Mouse (Mus musculus) embryonic facial prominence, embryonic 13.5 days (tissue): ENCODE measurements around the gene Fbxo3. TPM values are rescaled to one million over a fixed set of nuclear protein-coding genes. Genes with fewer than 3 reads are reported as not detected.
"Not testable (repeated sequence)": the region's sequence is repeated elsewhere in the genome, so short reads cannot be mapped to it uniquely, and the experiment has no call there.

Experiments
- ATAC-seq: fragments of 200-750 bp; cut with Nextera tagmentation; 2 replicates; pipeline ENCODE4 v1.8.0; 2017; ENCODE audit warnings: low read depth; ENCODE audit not compliant: insufficient number of reproducible peaks, insufficient read depth, low FRiP score, low TSS enrichment
- H3K27ac ChIP-seq: fragments of 300-500 bp; sonication (generic); 2 replicates; pipeline ENCODE4 v1.5.1; 2015; ENCODE audit warnings: moderate library complexity, mild to moderate bottlenecking, inconsistent platforms
- H3K27me3 ChIP-seq: fragments of 300-500 bp; sonication (generic); 2 replicates; pipeline ENCODE4 v1.6.1; 2015; ENCODE audit warnings: mild to moderate bottlenecking, inconsistent platforms
- H3K36me3 ChIP-seq: fragments of 300-500 bp; sonication (generic); 2 replicates; pipeline ENCODE4 v1.6.1; 2015; ENCODE audit warnings: mild to moderate bottlenecking, inconsistent platforms
- H3K4me1 ChIP-seq: fragments of 300-500 bp; sonication (generic); 2 replicates; pipeline ENCODE4 v1.6.1; 2015; ENCODE audit warnings: inconsistent platforms
- H3K4me2 ChIP-seq: fragments of 300-500 bp; sonication (generic); 2 replicates; pipeline ENCODE4 v1.6.1; 2015; ENCODE audit warnings: moderate library complexity, mild to moderate bottlenecking, inconsistent platforms
- H3K4me3 ChIP-seq: fragments of 300-500 bp; sonication (generic); 2 replicates; pipeline ENCODE4 v1.5.1; 2015; ENCODE audit warnings: mild to moderate bottlenecking, inconsistent platforms
- H3K9ac ChIP-seq: fragments of 300-500 bp; sonication (generic); 2 replicates; pipeline ENCODE4 v1.6.1; 2015; ENCODE audit warnings: mild to moderate bottlenecking, inconsistent platforms
- H3K9me3 ChIP-seq: fragments of 300-500 bp; sonication (generic); 2 replicates; pipeline ENCODE4 v1.6.1; 2016; ENCODE audit warnings: inconsistent platforms
- WGBS: fragments of 180-500 bp; shearing (Covaris S2); methylation state at CpG from one replicate; pipeline ENCODE4 v1.1.7; 2015; ENCODE audit warnings: mixed read lengths; 5-methylcytosine and 5-hydroxymethylcytosine counted together
- polyA plus RNA-seq: library from polyadenylated mRNA; unstranded; fragments of >200 nt; fragmentation: Nextera tagmentation; extraction: Ambion mirVana; gene quantifications from 2 replicates; pipeline ENCODE4 v1.2.1, GENCODE M21; 2015

Fbxo3 gene
- polyA plus RNA-seq, 1 experiment from 2014 or later: 54.3 TPM

DNA sequence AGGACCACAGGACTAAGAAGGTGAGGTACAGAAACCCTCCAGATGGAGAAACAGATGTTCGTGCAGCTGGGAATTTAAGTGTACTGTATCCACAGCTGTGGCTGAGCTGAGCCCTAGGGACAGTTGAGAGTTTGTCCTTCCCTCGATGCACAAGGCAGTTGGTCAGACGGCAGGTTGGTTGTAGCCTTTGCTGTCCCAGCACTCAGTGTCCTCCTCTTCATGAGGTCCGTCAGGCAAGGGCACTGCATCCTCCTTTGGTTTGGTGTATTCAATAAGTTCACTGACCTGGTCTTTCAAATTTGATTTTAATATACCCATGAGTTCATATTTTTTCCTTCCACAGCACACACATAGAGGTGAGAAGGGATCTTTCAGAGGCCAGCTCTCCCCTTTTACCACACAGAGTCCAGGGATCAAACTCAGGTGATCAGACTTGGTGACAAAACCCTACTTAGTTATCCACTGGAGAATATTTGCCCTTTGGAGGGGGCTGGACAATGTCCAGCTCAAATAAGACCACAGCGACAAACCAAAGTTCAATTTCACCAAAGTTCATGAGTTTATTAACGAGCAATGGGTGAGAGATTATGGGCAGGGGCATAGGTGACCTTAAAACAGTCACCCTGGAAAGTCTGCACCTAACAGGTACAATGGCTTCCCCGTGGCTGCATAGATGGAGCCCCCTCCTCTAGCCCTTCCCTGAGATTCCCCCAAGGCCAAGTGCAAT lies 19.6 kb upstream of the Fbxo3 start:
- H3K36me3 ChIP-seq: no peaks in the 10 kb centered on the region
- no peak overlapping the region for H3K27ac ChIP-seq
- H3K27me3 ChIP-seq: no peaks in the 10 kb centered on the region; the same call in 1 of the 2 replicates
- no peaks in the 10 kb centered on the region for H3K9me3 ChIP-seq
- no peak overlapping the region for H3K4me2 ChIP-seq
- H3K4me1 ChIP-seq: no peaks in the 10 kb centered on the region
- no peak for ATAC-seq
- H3K9ac ChIP-seq: no peak overlapping the region
- 76% methylated on average over 7 of the region's 7 CpGs for WGBS
- H3K4me3 ChIP-seq: no peak overlapping the region

DNA sequence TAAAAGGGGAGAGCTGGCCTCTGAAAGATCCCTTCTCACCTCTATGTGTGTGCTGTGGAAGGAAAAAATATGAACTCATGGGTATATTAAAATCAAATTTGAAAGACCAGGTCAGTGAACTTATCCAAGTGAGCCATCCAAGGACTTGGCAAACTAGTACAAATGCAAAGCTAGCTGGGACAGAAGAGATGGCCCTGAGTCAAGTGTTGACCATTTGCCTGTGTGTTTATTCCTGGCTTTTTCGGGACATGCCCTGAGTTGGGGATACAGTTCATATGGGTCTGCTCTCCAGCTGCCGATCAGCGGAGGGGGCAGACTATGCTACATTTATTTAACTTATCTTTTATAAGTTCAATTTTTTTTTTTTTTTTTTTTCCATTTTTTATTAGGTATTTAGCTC lies 18.7 kb upstream of the Fbxo3 start:
- not testable (repeated sequence) for H3K36me3 ChIP-seq, H3K4me1 ChIP-seq, H3K4me3 ChIP-seq, H3K9me3 ChIP-seq, H3K27me3 ChIP-seq, H3K4me2 ChIP-seq, H3K9ac ChIP-seq, H3K27ac ChIP-seq, ATAC-seq
- WGBS: 91% methylated on average over 3 of the region's 3 CpGs

- Histone ChIP-seq H3K9me3 (no peaks in the 10 kb centered on the region), H3K4me3 (no peak overlapping the region)
- WGBS: 72% methylated on average over 7 of the region's 7 CpGs
These were observed 4.4 kb upstream of the Fbxo3 start for GRCm38 (mm10) chr2:104023096-104023495.

GRCm38 (mm10) chr2:104024656-104025055 lies 2.9 kb upstream of the Fbxo3 start:
- no peaks in the 10 kb centered on the region for H3K27me3 ChIP-seq
- H3K4me2 ChIP-seq: no peak overlapping the region
- no peaks in the 10 kb centered on the region for H3K9me3 ChIP-seq
- 89% methylated on average over 4 of the region's 4 CpGs for WGBS
- H3K9ac ChIP-seq: no peak overlapping the region
- H3K4me1 ChIP-seq: peaks cover 11% of the 10 kb centered on the region
- H3K36me3 ChIP-seq: no peaks in the 10 kb centered on the region
- ATAC-seq: no peak
- H3K27ac ChIP-seq: no peak overlapping the region
- no peak overlapping the region for H3K4me3 ChIP-seq

More at GRCm38 (mm10) chr2:104023096-104023495, 4.4 kb upstream of the Fbxo3 start:
- Histone ChIP-seq H3K36me3 (no peaks in the 10 kb centered on the region), H3K4me2 (no peak overlapping the region), H3K4me1 (no peaks in the 10 kb centered on the region), H3K27ac (no peak overlapping the region), H3K27me3 (no peaks in the 10 kb centered on the region), H3K9ac (no peak overlapping the region)
- ATAC-seq: no peak

DNA sequence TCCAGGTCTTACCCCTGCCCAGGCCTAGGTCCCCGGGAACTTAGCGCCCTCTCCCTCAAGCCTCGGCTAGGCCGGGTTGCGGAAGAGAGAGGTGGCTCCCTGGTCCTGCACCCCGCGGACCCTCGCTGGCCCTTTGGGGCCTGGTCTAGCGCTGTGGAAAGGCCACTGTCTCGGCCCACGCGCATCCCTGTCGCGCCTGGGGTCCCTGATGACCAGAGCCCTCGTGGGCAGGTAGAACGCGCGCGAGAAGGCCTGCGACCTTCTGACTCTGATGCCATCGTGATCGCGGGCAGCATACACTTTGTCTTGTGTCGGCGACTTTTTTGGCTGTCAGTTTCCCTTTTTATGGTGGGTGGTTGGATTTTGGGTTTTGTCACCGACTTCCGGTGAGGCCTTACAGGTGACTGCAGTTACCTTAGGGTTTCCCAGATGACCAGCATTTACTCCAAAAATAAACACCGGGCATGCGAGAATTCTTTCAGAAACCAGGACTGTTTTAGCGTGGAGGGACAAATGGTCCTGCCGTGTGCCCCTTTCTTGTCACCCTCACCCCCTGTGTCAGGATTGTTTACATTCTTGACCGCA lies 710 bp downstream of the Fbxo3 start, which contains the start of gene 4931422A03Rik:
4931422A03Rik (minus strand) TSS at position 223 of the 585 bp plus-strand sequence.
- H3K27ac ChIP-seq: peak within 1 kb of the TSS; percentile 39; the same call in 1 of the 2 replicates
- H3K9ac ChIP-seq: peak within 1 kb of the TSS; percentile 98
- H3K36me3 ChIP-seq: peaks cover 9% of the 10 kb centered on the region
- H3K27me3 ChIP-seq: no peaks in the 10 kb centered on the region
- ATAC-seq: peak; percentile 63
- H3K4me2 ChIP-seq: peak within 1 kb of the TSS; percentile 70
- H3K9me3 ChIP-seq: no peaks in the 10 kb centered on the region
- peak within 1 kb of the TSS; percentile 98 for H3K4me3 ChIP-seq
- 2% methylated on average over 32 of the region's 32 CpGs for WGBS
- peaks cover 14% of the 10 kb centered on the region for H3K4me1 ChIP-seq

- 79% methylated on average over 2 of the region's 2 CpGs for WGBS
- Histone ChIP-seq H3K27ac (no peak overlapping the region), H3K4me3 (peak overlapping the region; percentile 98), H3K27me3 (no peaks in the 10 kb centered on the region), H3K4me2 (peak overlapping the region; percentile 70), H3K9me3 (no peaks in the 10 kb centered on the region), H3K9ac (peak overlapping the region; percentile 98; the same call in 1 of the 2 replicates), H3K36me3 (peaks cover 10% of the 10 kb centered on the region), H3K4me1 (peaks cover 14% of the 10 kb centered on the region)
- no peak for ATAC-seq
These were observed 1.6 kb downstream of the Fbxo3 start for GRCm38 (mm10) chr2:104029074-104029473.

DNA sequence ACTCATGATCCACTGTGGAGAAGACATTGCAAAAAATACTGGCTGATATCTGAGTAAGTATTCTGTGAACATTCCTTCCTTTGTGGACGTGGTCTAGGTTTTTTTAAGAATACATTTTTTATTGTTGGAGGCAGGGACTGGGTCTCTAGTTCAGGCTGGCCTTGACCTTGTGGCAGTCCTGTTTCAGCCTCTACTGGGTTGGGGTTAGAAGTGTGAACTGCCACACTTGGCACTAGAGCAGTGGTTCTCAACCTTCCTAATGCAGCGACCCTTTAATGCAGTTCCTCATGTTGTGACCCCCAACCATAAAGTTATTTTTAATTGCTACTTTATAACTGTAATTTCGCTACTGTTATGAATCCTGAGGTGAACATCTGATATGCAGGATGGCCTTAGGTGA lies 2.9 kb downstream of the Fbxo3 start:
- Histone ChIP-seq H3K9me3 (no peaks in the 10 kb centered on the region), H3K9ac (no peak overlapping the region), H3K4me1 (peaks cover 14% of the 10 kb centered on the region), H3K27ac (no peak overlapping the region), H3K4me2 (no peak overlapping the region), H3K27me3 (no peaks in the 10 kb centered on the region), H3K36me3 (peaks cover 12% of the 10 kb centered on the region), H3K4me3 (no peak overlapping the region)
- 86% methylated on average over 3 of the region's 3 CpGs for whole genome bisulfite sequencing
- ATAC-seq: no peak

- no peak overlapping the region for H3K27ac ChIP-seq
- ATAC-seq: no peak
- no peak overlapping the region for H3K9ac ChIP-seq
- no peaks in the 10 kb centered on the region for H3K9me3 ChIP-seq
- peaks cover 14% of the 10 kb centered on the region for H3K4me1 ChIP-seq
- no peak overlapping the region for H3K4me3 ChIP-seq
- no peak overlapping the region for H3K4me2 ChIP-seq
- 86% methylated on average over 3 of the region's 3 CpGs for WGBS
- no peaks in the 10 kb centered on the region for H3K27me3 ChIP-seq
- H3K36me3 ChIP-seq: peaks cover 25% of the 10 kb centered on the region
These were observed 4.5 kb downstream of the Fbxo3 start for GRCm38 (mm10) chr2:104032056-104032455.

DNA sequence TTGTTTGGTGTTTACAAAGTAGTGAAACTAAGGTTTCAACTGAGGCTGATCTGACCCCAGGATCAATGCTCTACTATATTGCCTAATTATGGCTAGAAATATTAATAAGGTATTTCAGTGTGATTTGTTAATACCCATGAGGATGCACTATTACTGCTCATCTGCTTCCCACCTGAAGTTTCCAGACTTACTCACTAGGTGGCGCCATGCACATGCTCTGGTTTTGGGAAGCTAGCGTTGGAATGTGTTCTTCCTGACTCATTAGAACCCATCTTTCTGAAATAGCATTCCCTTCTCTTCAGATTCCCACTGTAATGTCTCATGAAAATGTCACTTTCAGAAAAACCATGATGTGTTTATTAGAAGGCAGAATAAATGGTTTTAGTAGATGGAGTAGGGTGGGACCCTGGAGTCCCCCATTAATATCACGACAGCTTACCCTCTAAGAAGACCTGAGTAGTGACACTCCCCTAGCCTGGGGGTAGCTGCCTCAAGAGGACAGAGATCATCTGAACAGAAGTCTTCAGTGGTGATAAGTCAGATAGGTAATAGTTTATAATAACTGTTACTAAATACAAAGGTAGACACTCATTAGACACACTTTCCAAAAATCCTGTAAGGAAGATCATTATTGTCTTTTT lies 7.4 kb downstream of the Fbxo3 start:
- no peak overlapping the region for H3K4me3 ChIP-seq
- H3K27ac ChIP-seq: no peak overlapping the region
- H3K27me3 ChIP-seq: no peaks in the 10 kb centered on the region
- ATAC-seq: no peak
- peaks cover under 1% of the 10 kb centered on the region for H3K4me1 ChIP-seq
- H3K4me2 ChIP-seq: no peak overlapping the region
- WGBS: 30% methylated on average over 3 of the region's 3 CpGs
- H3K36me3 ChIP-seq: peaks cover 40% of the 10 kb centered on the region
- no peaks in the 10 kb centered on the region for H3K9me3 ChIP-seq
- H3K9ac ChIP-seq: no peak overlapping the region

DNA sequence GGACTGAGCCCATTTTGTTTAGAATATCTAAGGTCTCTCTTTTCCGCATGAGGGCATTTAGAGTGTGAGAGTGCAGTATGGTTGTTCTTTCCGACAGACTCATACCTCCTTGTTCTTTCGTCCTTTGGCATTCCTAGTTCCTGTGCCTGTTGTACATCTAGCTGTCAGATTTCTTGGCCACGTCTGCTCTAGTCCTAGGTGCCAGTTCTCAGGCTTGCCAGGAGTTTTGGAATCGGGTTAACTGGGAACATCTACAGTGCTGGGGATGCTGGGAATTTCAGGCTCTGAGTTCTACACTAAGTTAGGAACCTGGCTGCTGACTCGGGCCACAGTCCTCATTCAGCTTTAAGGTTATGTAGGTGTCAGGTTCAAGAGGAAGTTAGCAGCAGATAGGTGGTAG lies 8.1 kb downstream of the Fbxo3 start:
- Histone ChIP-seq H3K27ac (no peak overlapping the region), H3K9me3 (no peaks in the 10 kb centered on the region), H3K4me2 (no peak overlapping the region), H3K36me3 (peaks cover 45% of the 10 kb centered on the region), H3K9ac (no peak overlapping the region), H3K4me3 (no peak overlapping the region), H3K4me1 (no peaks in the 10 kb centered on the region; the same call in 1 of the 2 replicates), H3K27me3 (no peaks in the 10 kb centered on the region)
- no peak for ATAC-seq
- 90% methylated on average over 6 of the region's 6 CpGs for WGBS

DNA sequence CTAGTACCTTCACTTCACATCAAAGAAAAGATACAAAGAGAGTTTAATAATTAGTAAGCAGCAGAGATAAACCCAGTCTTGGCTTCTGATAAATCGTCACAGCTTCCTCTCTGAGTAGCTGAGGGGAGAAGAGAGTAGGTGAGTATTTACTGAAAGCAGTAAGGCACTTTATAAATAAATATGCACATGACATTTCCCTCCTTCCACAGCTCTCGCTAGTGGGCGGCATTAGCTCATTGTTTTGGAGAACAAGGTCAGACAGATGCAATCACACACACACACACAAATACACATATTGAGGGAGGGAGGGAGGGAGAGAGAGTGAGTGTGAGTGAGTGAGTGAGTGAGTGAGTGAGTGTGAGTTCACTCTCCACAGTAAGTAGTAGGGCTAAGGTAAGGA lies 8.8 kb downstream of the Fbxo3 start:
- H3K4me2 ChIP-seq: no peak overlapping the region
- H3K4me1 ChIP-seq: no peaks in the 10 kb centered on the region
- no peaks in the 10 kb centered on the region for H3K27me3 ChIP-seq
- no peak overlapping the region for H3K4me3 ChIP-seq
- no peak overlapping the region for H3K9ac ChIP-seq
- no peak for ATAC-seq
- no peak overlapping the region for H3K27ac ChIP-seq
- 88% methylated on average over 3 of the region's 3 CpGs for WGBS
- no peaks in the 10 kb centered on the region for H3K9me3 ChIP-seq
- H3K36me3 ChIP-seq: peaks cover 47% of the 10 kb centered on the region

DNA sequence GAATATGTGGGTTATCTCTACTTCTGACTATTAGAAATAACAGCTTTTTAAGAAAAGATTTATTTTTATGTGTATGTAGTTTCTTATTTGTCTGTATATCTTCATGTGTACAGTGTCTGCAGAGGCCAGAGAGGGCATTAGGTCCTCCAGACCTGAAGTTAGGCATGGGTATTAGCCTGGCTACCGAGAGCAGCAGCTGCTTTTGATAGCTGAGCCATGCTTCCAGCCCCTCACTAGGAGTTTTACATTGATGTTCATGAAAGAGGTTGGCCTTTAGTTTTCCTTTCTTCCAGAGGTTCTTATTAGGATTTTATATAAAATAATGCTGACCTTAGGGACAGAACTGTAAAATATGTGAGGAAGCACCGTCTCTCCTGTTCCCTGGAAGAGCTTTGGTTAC lies 10.7 kb downstream of the Fbxo3 start:
- H3K36me3 ChIP-seq: peaks cover 38% of the 10 kb centered on the region
- WGBS: 61% methylated on average over 2 of the region's 2 CpGs
- H3K9me3 ChIP-seq: no peaks in the 10 kb centered on the region
- H3K27ac ChIP-seq: no peak overlapping the region
- no peak for ATAC-seq
- H3K4me2 ChIP-seq: no peak overlapping the region
- H3K4me3 ChIP-seq: no peak overlapping the region
- H3K27me3 ChIP-seq: no peaks in the 10 kb centered on the region
- H3K9ac ChIP-seq: no peak overlapping the region
- no peaks in the 10 kb centered on the region for H3K4me1 ChIP-seq
